Mouse (Mus musculus): ENCODE data around the gene Col18a1. TPM values are rescaled to one million over a fixed set of nuclear protein-coding genes. Genes with fewer than 3 reads are reported as not detected.

Col18a1 gene
- polyA plus RNA-seq, 1 experiment from 2014 or later: 449 TPM

- in situ Hi-C loops (cut with MboI; ENCODE audit: low pct_unique_long_range_greater_than_20kb): no loop called here
- POLR2A ChIA-PET: interaction anchor here (0.9 to 1.7 kb wide), 3 partner anchors 8 to 33 kb away, joined by 5 to 6 read pairs (median 5); no protein-coding TSS in a partner anchor
- no peak for TF ChIP-seq CTCF (IDR thresholded peaks at IDR 0.05)
- no peak for ATAC-seq
- DNase-seq (ENCODE audit: low read depth, low spot score): no peak
- CTCF ChIA-PET: interaction anchor here (0.8 to 3.6 kb wide), 4 partner anchors 12 to 89 kb away, joined by 3 to 19 read pairs (median 4); no protein-coding TSS in a partner anchor
- H3K27me3 ChIP-seq: no peaks in the 10 kb centered on the region
Observed at GRCm38 (mm10) chr10:77163392-77163977, 2.9 kb downstream of the Col18a1 start.

- no peak for TF ChIP-seq CTCF (IDR thresholded peaks at IDR 0.05)
- no peak for ATAC-seq
- ChIA-PET CTCF (interaction anchor here (1.0 to 3.0 kb wide), 2 partner anchors 8 to 28 kb away, joined by 3 to 10 read pairs; no protein-coding TSS in a partner anchor), POLR2A (interaction anchor here (1.6 kb wide), 1 partner anchor 14 kb away, joined by 6 read pairs; no protein-coding TSS in a partner anchor)
- no peak for DNase-seq (ENCODE audit: low read depth, low spot score)
- in situ Hi-C loops (cut with MboI; ENCODE audit: low pct_unique_long_range_greater_than_20kb): no loop called here
- H3K27me3 ChIP-seq: no peaks in the 10 kb centered on the region
Observed at GRCm38 (mm10) chr10:77159573-77159972, 6.8 kb downstream of the Col18a1 start.

- ChIA-PET POLR2A (interaction anchor here (1.6 kb wide), 1 partner anchor 13 kb away, joined by 6 read pairs; no protein-coding TSS in a partner anchor), CTCF (interaction anchor here (1.0 to 3.0 kb wide), 2 partner anchors 8 to 27 kb away, joined by 3 to 10 read pairs; no protein-coding TSS in a partner anchor)
- H3K27me3 ChIP-seq: no peaks in the 10 kb centered on the region
- ATAC-seq (no peak), DNase-seq (ENCODE audit: low read depth, low spot score) (no peak)
- in situ Hi-C loops (cut with MboI; ENCODE audit: low pct_unique_long_range_greater_than_20kb): no loop called here
- no peak for TF ChIP-seq CTCF (IDR thresholded peaks at IDR 0.05)
Observed at GRCm38 (mm10) chr10:77158948-77159347, 7.4 kb downstream of the Col18a1 start.

- in situ Hi-C loops (cut with MboI; ENCODE audit: low pct_unique_long_range_greater_than_20kb): no loop called here
- ATAC-seq: no peak
- ChIA-PET POLR2A (interaction anchor here (0.7 kb wide), 1 partner anchor 101 kb away, joined by 6 read pairs; no protein-coding TSS in a partner anchor), CTCF (no interaction called here)
- no peaks in the 10 kb centered on the region for H3K27me3 ChIP-seq
- TF ChIP-seq CTCF (IDR thresholded peaks at IDR 0.05): no peak
- DNase-seq (ENCODE audit: low read depth, low spot score): no peak
Observed at GRCm38 (mm10) chr10:77157245-77158019, 8.9 kb downstream of the Col18a1 start.

GRCm38 (mm10) chr10:77152178-77152621, 14.1 kb downstream of the Col18a1 start:
- DNase-seq (ENCODE audit: low read depth, low spot score) (peak; percentile 84), ATAC-seq (peak; percentile 40)
- no peak for TF ChIP-seq CTCF (IDR thresholded peaks at IDR 0.05)
- ChIA-PET CTCF (interaction anchor here (1.1 to 2.0 kb wide), 10 partner anchors 11 to 99 kb away, joined by 3 to 33 read pairs (median 6); no protein-coding TSS in a partner anchor), POLR2A (interaction anchor here (1.6 kb wide), 1 partner anchor 13 kb away, joined by 4 read pairs; no protein-coding TSS in a partner anchor)
- H3K27me3 ChIP-seq: no peaks in the 10 kb centered on the region
- in situ Hi-C loops (cut with MboI; ENCODE audit: low pct_unique_long_range_greater_than_20kb): no loop called here

GRCm38 (mm10) chr10:77151551-77152002, 14.8 kb downstream of the Col18a1 start:
- no peak for TF ChIP-seq CTCF (IDR thresholded peaks at IDR 0.05)
- no peak for DNase-seq (ENCODE audit: low read depth, low spot score)
- POLR2A ChIA-PET: interaction anchor here (1.2 to 1.6 kb wide), 2 partner anchors 13 to 21 kb away, joined by 4 to 10 read pairs; no protein-coding TSS in a partner anchor
- in situ Hi-C loops (cut with MboI; ENCODE audit: low pct_unique_long_range_greater_than_20kb): no loop called here
- peak; percentile 44 for ATAC-seq
- CTCF ChIA-PET: interaction anchor here (0.8 to 2.0 kb wide), 12 partner anchors 8 to 99 kb away, joined by 3 to 33 read pairs (median 4); no protein-coding TSS in a partner anchor
- H3K27me3 ChIP-seq: no peaks in the 10 kb centered on the region

- ChIA-PET CTCF (interaction anchor here (0.8 to 2.0 kb wide), 11 partner anchors 9 to 100 kb away, joined by 3 to 33 read pairs (median 4); no protein-coding TSS in a partner anchor), POLR2A (interaction anchor here (1.2 to 1.6 kb wide), 2 partner anchors 14 to 21 kb away, joined by 4 to 10 read pairs; no protein-coding TSS in a partner anchor)
- ATAC-seq (no peak), DNase-seq (ENCODE audit: low read depth, low spot score) (no peak)
- in situ Hi-C loops (cut with MboI; ENCODE audit: low pct_unique_long_range_greater_than_20kb): no loop called here
- TF ChIP-seq CTCF (IDR thresholded peaks at IDR 0.05): no peak
- no peaks in the 10 kb centered on the region for H3K27me3 ChIP-seq
Observed at GRCm38 (mm10) chr10:77150947-77151521, 15.3 kb downstream of the Col18a1 start.

GRCm38 (mm10) chr10:77150016-77150415, 16.3 kb downstream of the Col18a1 start:
- no peak for DNase-seq (ENCODE audit: low read depth, low spot score)
- no peak for ATAC-seq
- in situ Hi-C loops (cut with MboI; ENCODE audit: low pct_unique_long_range_greater_than_20kb): no loop called here
- ChIA-PET CTCF (interaction anchor here (1.2 kb wide), 1 partner anchor 19 kb away, joined by 6 read pairs; no protein-coding TSS in a partner anchor), POLR2A (no interaction called here)
- TF ChIP-seq CTCF (IDR thresholded peaks at IDR 0.05): no peak
- H3K27me3 ChIP-seq: no peaks in the 10 kb centered on the region

- H3K27me3 ChIP-seq: no peaks in the 10 kb centered on the region
- POLR2A ChIA-PET: interaction anchor here (0.9 to 1.1 kb wide), 2 partner anchors 9 to 111 kb away, joined by 3 to 9 read pairs; no protein-coding TSS in a partner anchor
- TF ChIP-seq CTCF (IDR thresholded peaks at IDR 0.05): no peak
- CTCF ChIA-PET: interaction anchor here (1.2 to 9.1 kb wide), 4 partner anchors 15 to 111 kb away, joined by 3 to 63 read pairs (median 4); no protein-coding TSS in a partner anchor
- in situ Hi-C loops (cut with MboI; ENCODE audit: low pct_unique_long_range_greater_than_20kb): no loop called here
- DNase-seq (ENCODE audit: low read depth, low spot score): no peak
- ATAC-seq: no peak
Observed at GRCm38 (mm10) chr10:77147545-77147944, 18.8 kb downstream of the Col18a1 start.
